Mouse (Mus musculus): Measurements from ENCODE around the gene E2f4.

GRCm38 (mm10) chr8:105332523-105332922, 35.1 kb downstream of the E2f4 start:
- TF ChIP-seq POLR2A (IDR thresholded peaks at IDR 0.05; ENCODE audit: borderline replicate concordance, extremely low read depth, low read depth, low read length) = no peak
- no peak for TF ChIP-seq CTCF (IDR thresholded peaks at IDR 0.05; ENCODE audit: insufficient read depth, low read length)
